Mouse (Mus musculus): Measurements from ENCODE around the gene Lrp6.
A peak's percentile ranks its signal among the peaks of the same experiment; 100 is the strongest.

DNA sequence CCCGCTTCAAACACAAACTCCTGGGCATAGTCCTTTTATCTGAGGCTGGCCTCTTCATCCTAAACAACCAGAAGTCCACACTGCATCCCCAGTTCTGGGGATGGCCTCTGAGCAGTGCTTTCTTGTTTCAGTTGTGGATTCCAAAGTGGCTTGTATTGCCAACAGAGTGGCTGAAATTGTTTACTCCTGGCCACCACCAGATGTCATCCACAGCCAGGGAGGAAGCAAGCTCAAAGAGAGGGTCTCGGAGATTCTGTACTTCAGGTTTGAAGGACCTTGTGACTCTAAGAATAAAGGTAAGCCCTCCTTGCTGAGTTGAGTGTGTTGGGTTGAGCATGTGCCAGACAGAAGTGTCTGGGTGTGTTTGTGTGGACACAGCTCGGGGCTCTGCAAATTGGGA is 139.6 kb downstream of the Lrp6 start:
- TF ChIP-seq CTCF (IDR thresholded peaks at IDR 0.05; ENCODE audit: borderline replicate concordance, extremely low read depth, insufficient read depth, insufficient read length) = peak; percentile 49; the same call in 1 of the 2 replicates
- no peak for TF ChIP-seq POLR2A (IDR thresholded peaks at IDR 0.05; ENCODE audit: borderline replicate concordance, extremely low read depth, insufficient read depth, insufficient read length, poor library complexity, severe bottlenecking)

All from brain, embryonic 14.5 days (tissue).